Mouse (Mus musculus) adrenal gland, postnatal 25 days (tissue): ENCODE data around the gene Erich3. TPM values are rescaled to one million over a fixed set of nuclear protein-coding genes. Genes with fewer than 3 reads are reported as not detected.

Experiments
- DNase-seq: peaks from one replicate; pipeline ENCODE4 v3.0.0; 2021; ENCODE audit warnings: mixed read lengths
- total RNA-seq: library from RNA; stranded (reverse); gene quantifications from 2 replicates; pipeline ENCODE4 v1.2.3, GENCODE M21; 2021

Gene Erich3
- total RNA-seq, 1 experiment from 2014 or later: 0.67 TPM

- no peak for DNase-seq
Measured at GRCm38 (mm10) chr3:154682570-154682969, 18.9 kb downstream of the Erich3 start.

- DNase-seq: no peak
Measured at GRCm38 (mm10) chr3:154683667-154684066, 20.0 kb downstream of the Erich3 start.

GRCm38 (mm10) chr3:154690260-154690659, 26.6 kb downstream of the Erich3 start:
- no peak for DNase-seq

- peak; percentile 44 for DNase-seq
Measured at GRCm38 (mm10) chr3:154691897-154692571, 28.4 kb downstream of the Erich3 start.

- DNase-seq: no peak
Measured at GRCm38 (mm10) chr3:154692572-154692922, 28.9 kb downstream of the Erich3 start.

GRCm38 (mm10) chr3:154693902-154694301, 30.2 kb downstream of the Erich3 start:
- DNase-seq: no peak

GRCm38 (mm10) chr3:154696611-154697010, 33.0 kb downstream of the Erich3 start:
- DNase-seq: no peak

- DNase-seq: no peak
Measured at GRCm38 (mm10) chr3:154698907-154699306, 35.2 kb downstream of the Erich3 start.

- DNase-seq: no peak
Measured at GRCm38 (mm10) chr3:154700296-154700695, 36.6 kb downstream of the Erich3 start.

- DNase-seq: no peak
Measured at GRCm38 (mm10) chr3:154700735-154701134, 37.1 kb downstream of the Erich3 start.

GRCm38 (mm10) chr3:154704755-154705154, 41.1 kb downstream of the Erich3 start:
- DNase-seq: no peak

GRCm38 (mm10) chr3:154708150-154708549, 44.5 kb downstream of the Erich3 start:
- no peak for DNase-seq

- DNase-seq: peak; percentile 12
Measured at GRCm38 (mm10) chr3:154723198-154723597, 59.5 kb downstream of the Erich3 start.

- DNase-seq: no peak
Measured at GRCm38 (mm10) chr3:154731431-154731830, 67.8 kb downstream of the Erich3 start.

GRCm38 (mm10) chr3:154741496-154741895, 77.8 kb downstream of the Erich3 start:
- DNase-seq: no peak

GRCm38 (mm10) chr3:154742927-154743326, 79.3 kb downstream of the Erich3 start:
- no peak for DNase-seq

- no peak for DNase-seq
Measured at GRCm38 (mm10) chr3:154744317-154744716, 80.7 kb downstream of the Erich3 start.

- no peak for DNase-seq
Measured at GRCm38 (mm10) chr3:154754505-154754904, 90.8 kb downstream of the Erich3 start.

GRCm38 (mm10) chr3:154755225-154755624, 91.6 kb downstream of the Erich3 start:
- no peak for DNase-seq

GRCm38 (mm10) chr3:154758089-154758488, 94.4 kb downstream of the Erich3 start:
- DNase-seq: no peak

GRCm38 (mm10) chr3:154761108-154761507, 97.4 kb downstream of the Erich3 start:
- DNase-seq: no peak

GRCm38 (mm10) chr3:154763374-154763773, 99.7 kb downstream of the Erich3 start:
- DNase-seq: no peak

GRCm38 (mm10) chr3:154764115-154764514, 100.5 kb downstream of the Erich3 start:
- DNase-seq: no peak

GRCm38 (mm10) chr3:154766321-154766720, 102.7 kb downstream of the Erich3 start:
- no peak for DNase-seq

- no peak for DNase-seq
Measured at GRCm38 (mm10) chr3:154771651-154772050, 108.0 kb downstream of the Erich3 start.
